Mouse (Mus musculus) frontal cortex, postnatal 25 days (tissue): Measurements from ENCODE around the gene Smg6.
"Not testable (repeated sequence)": the region's sequence is repeated elsewhere in the genome, so short reads cannot be mapped to it uniquely, and the experiment has no call there.

Source experiments
- DNase-seq, 2 experiments: peaks; one replicate each; pipeline ENCODE4 v3.0.0; 2022; ENCODE audit warnings: low spot score in 2 of 2

The Smg6 gene

DNA sequence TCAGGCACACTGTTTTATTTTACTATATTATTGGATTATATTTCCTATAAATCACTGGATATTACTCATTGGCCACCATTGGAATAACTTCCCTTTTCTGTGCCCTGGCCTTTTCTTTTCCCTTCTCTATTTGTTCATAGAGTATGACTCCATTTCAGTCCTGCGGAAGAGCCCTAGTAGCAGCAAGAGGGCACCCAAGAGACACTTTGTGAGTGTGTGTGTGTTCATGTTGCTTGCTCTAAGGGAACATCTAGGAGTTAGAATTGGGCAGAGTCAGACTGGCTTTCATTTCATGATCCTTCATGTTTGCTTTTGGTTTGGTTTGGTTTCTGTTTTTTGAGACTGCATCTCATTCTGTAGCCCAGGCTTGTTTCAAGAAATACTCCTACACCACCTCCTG lies 68.5 kb downstream of the Smg6 start:
- no peak for DNase-seq

DNA sequence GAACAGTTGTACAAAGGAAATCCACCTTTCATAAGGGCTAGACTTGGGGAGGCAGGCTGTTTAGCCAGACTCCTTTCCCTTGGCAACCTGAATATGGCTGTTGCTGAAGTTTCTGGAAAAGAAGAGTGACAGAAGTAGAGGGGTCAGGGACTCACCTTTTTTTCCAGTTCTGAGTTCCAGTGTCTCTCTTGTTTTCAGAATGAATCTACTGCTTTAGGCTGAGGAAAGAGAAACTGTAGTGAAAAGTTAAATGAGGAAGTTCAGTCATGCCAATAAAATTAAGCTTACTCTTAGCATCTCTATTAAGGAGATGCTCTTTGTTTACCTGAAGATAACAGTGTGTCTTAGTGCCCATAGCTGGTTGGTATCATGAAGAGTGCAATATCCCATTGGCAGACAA lies 69.2 kb downstream of the Smg6 start:
- DNase-seq: no peak

DNA sequence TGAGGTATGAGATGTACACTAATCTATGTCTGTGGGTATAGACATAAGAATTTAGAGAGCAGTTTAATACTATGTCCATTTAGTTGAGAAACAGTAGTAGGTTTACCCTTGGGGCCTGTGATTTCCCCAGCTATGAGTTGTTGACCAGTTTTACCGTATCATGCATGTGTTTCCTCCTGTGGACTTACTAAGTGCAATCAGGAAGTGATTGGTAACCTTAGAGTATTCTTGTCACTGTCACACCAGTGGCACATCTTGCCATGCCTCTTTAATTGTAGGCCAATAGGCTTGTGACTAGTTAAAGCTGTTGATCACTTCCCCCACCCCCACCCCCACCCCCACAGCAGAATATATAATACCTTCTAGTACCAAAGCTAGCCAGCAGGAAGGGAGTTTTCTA lies 70.9 kb downstream of the Smg6 start:
- no peak for DNase-seq

DNA sequence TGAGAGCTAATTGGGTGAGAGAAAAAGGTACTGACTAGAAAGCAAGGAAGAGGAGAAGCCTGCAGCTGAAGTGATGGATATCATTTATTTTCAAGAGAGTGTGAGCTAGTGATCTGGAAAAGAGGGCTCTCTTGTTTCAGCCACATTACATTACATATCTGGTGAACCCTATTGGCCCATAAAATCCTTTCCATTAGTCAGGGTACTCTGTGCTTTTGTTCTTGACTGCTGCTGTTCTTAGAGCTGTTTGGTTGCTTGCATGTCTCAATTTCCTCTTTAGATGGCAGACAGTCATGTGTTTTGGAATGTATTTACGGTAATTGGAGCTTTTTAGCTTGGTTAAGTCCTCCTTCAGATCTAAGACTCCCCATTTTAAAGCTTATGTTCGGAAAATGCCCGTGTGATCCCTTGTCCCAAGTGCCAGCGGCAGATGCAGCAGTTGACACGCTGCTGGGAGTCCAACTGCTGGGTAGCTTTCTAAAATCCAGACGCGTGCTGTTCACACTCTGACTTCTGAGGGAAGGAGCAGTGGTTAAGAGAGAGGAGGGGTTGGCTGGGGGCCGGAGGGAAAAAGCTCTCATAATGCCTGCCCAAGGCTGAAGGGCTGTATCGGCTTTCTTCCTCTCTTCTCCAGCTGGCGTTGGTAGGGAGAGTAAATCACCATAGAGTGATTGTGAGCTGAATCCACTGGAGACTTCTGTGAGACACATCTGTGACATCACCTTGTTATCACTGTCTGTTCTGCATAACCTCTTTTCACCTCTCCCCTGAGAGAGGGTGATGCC lies 75.4 kb downstream of the Smg6 start:
- DNase-seq: no peak

DNA sequence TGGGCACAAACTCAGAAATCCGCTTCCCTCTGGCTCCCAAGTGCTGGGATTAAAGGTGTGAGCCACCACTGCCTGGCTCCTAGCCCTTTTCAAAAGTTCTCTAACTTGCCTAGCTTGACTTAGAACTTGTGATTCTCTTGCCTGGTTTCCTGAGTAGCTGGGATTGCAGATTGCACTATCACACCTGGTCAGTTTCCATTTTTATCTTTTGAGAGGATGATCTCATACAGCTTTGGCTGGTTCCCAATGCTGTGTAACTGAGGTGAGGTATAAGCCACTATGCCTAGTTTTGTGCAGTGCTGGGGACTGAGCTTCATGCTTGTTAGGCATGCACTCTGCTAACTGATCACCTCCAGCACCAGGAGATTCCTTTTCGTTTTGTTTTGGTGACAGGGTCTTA lies 82.6 kb downstream of the Smg6 start:
- DNase-seq: no peak

DNA sequence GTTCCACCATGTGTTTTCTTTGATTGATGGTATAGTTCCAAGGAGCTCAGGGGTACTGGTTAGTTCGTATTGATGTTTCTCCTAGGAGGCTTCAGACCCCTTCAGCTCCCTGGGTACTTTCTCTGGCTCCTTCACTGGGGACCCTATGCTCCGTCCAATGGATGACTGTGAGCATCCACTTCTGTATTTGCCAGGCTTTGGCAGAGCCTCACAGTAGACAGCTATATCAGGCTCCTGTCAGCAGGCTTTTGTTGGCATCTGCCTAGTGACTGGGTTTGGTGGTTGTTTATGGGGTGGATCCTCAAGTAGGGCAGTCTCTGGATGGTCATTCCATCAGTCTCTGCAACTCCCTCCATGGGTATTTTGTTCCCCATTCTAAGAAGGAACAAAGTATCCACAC lies 83.9 kb downstream of the Smg6 start:
- not testable (repeated sequence) for DNase-seq

DNA sequence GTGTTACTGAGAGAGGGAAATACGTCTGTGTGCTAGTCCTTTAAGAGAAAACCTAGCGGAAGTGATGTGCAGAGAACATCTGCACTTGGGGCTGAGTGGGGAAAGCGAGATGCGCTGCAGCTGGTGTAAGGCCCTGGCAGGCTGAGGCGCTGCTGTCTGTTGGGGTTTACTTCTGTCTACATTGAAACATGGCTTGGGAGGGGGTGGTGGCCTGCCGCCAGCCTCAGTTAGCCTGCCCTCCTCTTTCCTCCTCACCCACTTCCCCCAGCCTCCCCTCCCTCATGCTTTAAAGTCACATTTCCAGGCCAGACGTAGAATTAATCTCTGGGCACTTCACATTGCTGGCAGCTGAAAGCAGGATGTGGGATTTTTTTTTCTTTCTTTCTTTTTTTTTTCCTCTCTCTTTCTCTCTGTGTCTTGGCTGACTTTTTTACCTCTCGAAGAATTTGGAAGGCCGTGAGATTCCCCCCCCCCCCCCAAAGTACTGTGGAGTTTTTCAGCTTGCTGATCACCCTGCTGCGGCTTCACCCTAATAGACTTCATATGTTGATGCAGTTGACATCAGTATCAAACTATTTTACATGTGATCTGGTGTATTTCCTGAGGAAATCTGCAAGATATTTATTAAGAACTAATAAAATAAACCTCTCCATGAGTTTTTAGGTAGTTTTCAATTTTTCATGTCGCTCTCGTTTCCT lies 87.5 kb downstream of the Smg6 start:
- DNase-seq: peak in 1 of 2 experiments; percentile 32

DNA sequence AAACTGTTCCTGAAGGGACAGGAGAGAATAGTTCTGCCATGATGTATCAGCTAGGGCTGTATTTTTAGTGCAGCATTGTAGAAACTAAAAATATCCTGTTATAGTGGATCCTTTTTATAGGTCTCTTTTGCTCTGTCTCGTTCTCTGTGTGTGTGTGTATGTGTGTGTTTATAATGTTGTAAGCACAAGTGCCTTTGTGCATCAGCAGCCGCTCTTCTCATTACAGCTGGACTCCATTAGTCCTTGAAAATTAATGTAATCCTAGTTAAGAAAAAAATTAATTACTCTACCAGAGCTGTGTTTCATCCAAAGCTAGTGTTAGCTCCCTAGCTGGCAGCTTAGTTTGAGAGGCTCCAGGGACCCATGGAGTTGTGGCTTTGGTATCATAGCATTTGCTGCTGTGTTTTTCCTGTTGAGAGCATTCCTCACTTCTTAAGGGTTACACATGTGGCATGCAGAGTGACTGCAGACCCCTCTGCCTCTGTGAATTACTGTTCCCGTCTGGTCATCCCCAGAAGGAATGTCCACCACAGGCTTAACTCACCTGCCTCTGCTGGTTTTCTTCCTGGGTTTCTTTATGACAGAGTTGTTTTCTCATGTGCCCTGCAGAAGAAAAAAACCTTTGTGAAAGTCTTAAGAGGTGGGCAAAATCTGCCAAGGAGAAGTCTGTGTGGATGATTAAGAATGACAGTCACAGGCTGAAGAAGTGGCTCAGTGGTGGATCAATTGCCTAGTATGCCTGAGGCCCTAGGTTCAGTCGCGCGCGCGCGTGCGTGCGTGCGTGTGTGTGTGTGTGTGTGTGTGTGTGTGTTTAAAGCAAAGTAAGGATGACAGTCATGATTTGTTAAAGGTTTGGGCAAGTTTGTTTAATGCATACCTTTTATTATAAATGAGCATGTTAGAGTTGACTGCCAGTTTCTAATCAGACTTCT lies 88.4 kb downstream of the Smg6 start:
- DNase-seq: no peak

DNA sequence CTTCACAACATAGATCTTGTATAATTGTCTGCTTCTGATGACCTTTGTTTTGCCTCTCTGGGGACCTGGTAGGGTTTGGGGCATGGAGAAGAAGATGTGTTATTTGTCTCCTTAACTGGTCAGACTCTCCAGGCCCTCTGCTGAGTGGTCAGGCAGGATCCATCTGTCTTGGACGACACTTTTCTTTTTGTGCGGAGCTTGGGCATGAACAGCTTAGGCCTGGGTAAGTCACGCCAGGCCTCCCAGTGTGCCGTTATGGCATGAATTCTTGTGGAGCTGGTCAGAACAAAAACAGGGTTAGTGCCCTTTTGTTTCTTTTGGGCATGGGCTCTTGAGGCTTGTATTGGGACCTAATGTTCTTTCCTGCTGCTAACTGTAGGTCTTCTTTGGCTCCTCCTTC lies 89.2 kb downstream of the Smg6 start:
- DNase-seq: no peak

DNA sequence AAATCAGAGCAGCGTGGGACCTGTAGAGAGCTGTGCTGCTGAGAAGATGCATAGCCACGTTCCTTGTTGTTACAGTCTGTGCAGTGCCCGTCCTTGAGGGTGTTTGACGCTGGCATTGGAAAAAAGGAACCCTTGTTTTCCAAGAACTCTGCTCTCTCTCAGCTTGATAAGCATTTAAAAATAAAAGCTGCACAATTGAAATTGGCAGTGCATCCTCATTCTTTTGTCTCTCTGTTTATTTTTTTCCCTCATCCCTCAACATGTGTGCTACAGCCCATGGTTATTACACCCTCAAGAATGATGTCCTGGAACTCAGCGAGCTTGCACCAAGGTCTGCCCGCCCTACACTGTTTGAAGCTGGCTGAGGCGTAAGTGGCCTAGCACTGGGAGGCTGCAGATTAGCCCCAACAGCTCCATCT lies 89.8 kb downstream of the Smg6 start:
- no peak for DNase-seq

DNA sequence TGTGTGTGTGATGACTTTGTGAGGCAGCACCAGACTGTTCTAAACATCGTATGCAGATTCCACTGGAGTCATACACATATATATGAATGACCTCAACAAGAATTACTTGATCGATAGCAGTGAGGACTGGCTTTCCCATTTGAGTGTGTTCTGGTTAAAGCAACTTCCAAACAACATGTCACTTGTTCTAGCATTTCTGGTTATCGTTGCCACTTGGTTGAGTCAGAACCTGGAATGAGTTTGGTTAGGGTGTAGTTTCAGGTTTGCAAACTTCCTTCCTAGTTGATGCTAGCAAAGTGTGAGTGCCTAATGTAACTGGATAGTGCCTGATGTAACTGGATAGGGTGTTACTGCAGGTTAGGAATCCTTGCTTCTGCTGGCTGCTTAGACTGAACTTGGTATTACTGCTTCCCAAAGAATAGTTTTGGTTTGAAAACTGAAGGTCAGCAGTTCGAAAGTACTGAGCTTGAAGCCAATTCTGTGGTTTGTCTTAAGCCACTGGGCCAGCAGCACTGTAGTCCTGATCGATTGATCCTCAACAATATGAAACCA lies 90.8 kb downstream of the Smg6 start:
- no peak for DNase-seq

DNA sequence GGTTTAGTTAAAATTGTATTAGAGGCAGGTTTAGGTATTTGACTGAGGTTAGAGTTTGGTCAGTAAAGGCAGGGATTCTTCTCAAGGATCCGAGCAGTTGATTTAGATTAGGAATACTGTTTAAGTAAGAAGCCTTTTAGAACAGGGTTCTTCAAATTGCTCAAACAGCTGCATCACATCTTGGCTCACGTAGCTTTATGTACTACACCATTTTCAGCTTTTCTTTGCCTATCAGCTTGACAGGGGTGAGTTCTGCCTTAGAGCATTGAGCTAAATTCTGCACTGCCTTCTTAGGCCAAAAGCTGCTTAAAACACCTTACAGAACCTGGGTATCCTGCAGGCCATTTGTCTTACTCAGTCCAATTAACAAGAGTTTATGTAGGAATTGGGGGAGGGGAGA lies 92.2 kb downstream of the Smg6 start:
- DNase-seq: no peak

DNA sequence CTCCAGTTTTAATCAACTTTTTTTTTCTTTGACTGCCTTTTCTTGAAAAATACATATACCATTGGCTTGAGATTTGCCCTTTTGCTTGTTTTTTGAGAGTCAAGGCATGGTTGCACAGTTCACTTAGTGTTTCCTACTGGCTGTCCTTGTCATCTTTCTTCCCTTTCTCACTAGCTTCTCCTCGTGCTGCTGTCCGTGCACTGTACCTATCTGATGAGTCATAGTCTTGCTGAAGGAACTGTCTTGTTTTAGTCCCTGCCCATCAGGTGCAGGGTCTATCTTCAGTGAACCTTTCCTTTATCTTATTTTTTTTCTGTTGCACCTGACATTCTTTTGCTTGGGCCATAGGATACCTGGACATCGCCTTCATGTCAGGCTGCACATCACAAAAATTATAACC lies 101.4 kb downstream of the Smg6 start:
- DNase-seq: no peak

DNA sequence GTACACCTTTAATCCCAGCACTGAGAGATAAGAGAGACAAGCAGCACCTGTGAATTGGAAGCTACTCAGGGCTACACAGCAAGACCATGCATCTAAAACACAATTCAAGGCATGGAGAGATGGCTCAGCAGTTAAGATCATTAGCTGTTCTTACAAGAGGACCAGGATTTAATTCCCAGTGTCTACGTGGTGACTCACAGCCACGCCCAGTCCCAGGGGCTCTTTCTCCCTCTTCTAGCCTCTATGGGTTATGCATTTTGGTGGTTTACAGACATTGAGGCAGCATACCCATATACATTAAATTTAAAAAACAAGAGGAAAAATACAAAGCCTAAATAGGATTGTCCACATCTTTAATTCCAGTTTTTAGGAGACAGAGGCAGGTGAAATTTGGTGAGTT lies 102.0 kb downstream of the Smg6 start:
- no peak for DNase-seq

DNA sequence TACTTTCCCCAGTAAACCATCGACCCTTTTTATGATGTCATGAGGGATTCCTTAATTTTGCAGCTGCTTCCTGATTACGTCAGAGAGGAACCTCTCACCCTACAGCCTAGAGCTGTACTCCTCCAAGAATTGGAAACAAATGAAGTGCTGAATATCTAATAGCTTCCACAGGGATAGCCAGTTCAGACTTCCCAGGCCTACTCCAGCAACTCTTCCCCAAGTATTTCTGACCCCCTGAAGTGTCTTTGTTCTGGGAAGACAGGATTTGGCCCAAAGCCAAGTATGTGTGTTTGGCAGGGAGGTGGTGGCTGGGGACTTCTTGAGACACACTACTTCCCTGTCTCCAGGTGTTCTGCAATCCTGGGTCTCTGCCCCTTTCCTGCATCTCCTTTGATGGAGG lies 105.6 kb downstream of the Smg6 start:
- no peak for DNase-seq

DNA sequence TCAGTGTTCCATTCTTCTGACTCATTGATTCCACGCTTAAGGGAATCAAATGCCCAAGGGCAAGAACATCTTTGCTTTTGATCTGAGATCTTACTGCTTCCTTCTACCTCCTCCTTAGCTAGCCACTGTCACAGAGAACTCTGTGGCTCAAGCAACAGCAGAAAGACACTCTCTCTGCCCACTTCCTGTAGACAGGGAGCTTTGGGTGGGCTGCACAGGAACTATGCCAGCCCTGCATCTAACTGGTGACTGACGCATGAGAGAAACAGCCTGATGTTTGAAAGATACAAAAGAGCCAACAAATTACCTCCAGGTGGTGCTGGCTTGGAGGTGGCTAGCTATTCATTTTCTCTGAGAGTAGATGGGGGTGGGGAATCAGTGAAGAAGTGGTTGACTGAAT lies 107.3 kb downstream of the Smg6 start:
- DNase-seq: no peak

DNA sequence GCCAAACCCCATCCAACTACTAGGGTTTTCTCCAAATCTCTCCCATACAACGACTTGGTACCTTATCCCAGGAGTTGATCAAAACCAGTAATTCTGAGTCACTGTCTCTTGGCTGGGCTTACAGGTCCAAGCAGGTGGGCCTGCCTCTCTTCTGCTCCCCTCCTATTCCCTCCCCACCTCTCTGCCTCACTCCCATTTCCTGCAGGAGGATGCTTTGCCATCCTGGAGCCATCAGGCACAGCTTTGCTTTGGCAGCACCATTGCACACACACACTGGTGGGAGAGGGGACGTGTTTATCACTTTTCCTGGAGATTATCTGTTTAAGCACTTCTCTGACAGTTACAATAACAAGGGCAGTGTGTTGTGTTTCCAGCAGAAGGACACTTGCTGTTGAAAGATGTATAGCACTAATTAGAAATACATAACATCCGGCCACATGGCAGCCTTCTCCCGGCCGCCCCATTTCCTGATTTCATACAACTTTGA lies 108.0 kb downstream of the Smg6 start:
- DNase-seq: no peak

DNA sequence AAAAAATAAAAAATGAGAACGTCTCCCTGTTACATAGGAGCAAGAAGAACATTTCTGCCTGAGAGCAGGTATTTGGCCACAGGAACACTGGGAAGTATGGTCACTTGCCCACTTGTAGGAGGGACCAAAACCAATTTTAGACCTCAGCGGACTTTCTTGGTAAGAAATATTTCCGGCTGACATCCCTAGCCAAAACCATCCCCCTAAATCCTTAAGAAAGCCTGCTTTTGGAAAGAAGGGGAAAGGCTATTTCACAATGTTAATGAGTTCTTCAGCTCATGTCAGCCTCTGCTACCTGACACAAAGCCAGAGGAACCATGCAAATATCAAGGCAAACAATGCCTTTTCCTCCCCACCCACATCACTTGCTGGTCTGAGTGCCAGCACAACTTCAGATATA lies 108.5 kb downstream of the Smg6 start:
- no peak for DNase-seq

DNA sequence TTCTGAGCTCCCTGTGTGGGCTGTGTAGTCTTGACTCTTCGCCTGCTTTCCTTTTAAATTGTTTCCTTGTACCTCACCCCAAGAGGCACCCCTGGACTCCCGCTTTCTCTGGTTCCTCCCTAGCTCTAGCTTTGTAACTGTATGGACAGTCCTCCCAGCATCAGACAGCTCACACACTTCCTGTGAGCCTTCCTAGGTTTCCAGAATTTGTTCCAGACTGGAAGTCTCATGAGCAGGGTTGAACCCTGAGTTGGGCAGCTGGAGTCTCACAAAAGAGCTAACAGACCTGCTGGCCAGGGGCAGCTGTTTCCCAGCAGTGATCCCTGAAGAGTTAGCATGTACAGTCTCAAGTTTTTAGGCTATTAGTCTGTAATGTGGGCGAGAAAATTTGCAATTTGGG lies 118.7 kb downstream of the Smg6 start:
- no peak for DNase-seq

DNA sequence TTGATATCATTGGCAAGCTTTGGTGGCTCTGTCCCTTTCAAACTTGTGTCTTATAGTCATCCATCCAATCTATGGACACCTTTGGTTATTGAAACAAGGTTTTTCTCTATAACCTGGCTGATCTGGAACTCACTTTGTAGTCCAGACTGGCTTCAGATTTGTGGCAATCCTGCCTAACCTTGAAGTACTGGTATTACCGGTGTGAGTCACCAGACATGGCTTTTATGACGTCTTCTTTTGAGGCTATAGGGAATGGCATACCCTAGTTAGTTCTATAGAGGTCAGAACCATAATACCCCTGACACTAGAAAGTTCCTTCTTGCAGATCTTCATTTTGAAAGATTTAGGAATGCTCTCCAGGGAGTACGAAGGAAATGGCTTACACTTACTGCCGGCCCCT lies 120.2 kb downstream of the Smg6 start:
- DNase-seq: no peak

DNA sequence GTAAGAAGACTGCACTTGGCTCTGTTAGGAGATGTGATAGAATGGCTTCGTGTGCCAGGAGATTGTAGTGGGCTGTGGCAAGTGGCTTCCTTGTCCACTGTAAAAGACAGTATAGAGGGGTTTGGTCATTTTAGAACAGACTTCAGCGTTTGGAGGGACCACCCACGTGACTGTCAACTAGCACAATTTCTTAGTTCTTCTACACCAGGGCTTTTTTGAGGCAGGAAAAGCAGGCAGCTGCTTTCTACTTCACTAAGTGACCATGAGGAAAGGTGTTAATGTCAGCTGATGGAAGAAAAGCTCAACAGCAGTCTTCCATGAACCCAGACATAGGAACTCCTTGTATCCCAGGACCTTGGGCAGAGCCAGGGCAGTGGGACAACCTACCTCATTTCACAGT lies 121.0 kb downstream of the Smg6 start:
- DNase-seq: no peak

DNA sequence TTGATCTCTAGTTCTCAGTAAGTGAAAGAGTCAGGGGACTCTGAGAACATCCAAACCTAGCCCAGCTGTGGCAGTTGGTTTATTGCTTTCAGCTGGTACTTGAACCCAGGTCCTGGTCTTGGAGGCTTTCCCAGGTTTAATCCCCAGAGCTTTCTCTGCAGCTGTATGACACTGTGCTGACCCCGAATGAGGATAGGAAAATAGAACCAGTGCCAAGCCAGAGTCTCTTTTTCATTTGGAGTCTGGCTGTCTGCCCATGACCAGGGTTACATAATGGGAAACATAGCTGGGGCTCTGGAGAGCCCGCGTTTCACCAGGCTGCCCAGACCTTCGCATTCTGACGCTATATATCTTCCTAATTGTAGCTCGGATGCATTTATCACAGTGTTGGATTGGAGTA lies 121.4 kb downstream of the Smg6 start:
- peak in 1 of 2 experiments; percentile 28 for DNase-seq
